31 mouse cellular contexts compared by ENCODE assay signal in the genomic region with DNA sequence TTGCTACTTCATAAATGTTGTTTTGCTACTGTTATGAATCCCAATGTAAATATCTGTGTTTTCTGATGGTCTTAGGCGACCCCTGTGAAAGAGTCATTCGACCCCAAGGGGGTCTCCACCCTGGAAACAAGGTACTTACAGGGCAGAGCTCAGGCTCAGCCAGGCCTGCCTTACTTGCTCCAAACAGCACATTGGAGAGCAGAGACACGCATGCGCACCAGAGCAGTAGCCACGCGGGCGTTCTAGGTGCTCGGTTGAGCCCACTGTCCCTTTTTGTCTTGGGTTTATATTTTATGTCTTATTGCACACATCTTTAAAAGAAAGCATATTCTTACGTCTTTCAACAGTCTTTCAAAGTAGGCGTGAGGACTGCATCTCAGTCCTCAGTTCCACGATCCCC. TPM values are rescaled to one million over a fixed set of nuclear protein-coding genes. Genes with fewer than 3 reads are reported as not detected.
A peak's percentile ranks its signal among the peaks of the same experiment; 100 is the strongest.
DNase-seq lines count a peak whose midpoint lies in the region; ATAC-seq and TF ChIP-seq lines count a peak whose summit lies in the region.
"Had no signal": no experiment of that assay in that cellular context is flagged by ENCODE, and none has a peak within 500 bp of the region (broad histone marks: within the 10 kb centered on the region; RNA-seq: fewer than 3 reads in every experiment).

No protein-coding gene starts in this region.

- no peaks in the 10 kb centered on the region for H3K27me3 ChIP-seq in megakaryocyte, embryonic 14.5 days (replicated peaks)
- no peaks in the 10 kb centered on the region for H3K27me3 ChIP-seq in liver, embryonic 13.5 days
- H3K27me3 ChIP-seq: embryonic facial prominence, embryonic 12.5 days; kidney, embryonic 15.5 days; limb, embryonic 15.5 days; midbrain, embryonic 15.5 days; neural tube, embryonic 15.5 days had no signal

- peak overlapping the region; percentile 80 for H3K4me3 ChIP-seq in megakaryocyte, embryonic 14.5 days (replicated peaks)
- no peak overlapping the region for H3K4me3 ChIP-seq in liver, embryonic 13.5 days (replicated peaks)
- H3K4me3 ChIP-seq in macrophage (ENCODE audit: inconsistent target), result no peak overlapping the region
- H3K4me3 ChIP-seq in lung, adult 2 months (replicated peaks; ENCODE audit: extremely low read depth, low read depth, low read length), result no peak overlapping the region
- H3K4me3 ChIP-seq: embryonic facial prominence, embryonic 12.5 days; kidney, embryonic 15.5 days; limb, embryonic 10.5 days; limb, embryonic 15.5 days; midbrain, embryonic 10.5 days; midbrain, embryonic 15.5 days; neural tube, embryonic 15.5 days had no signal

- no peak for TF ChIP-seq POLR2A in lung, adult 2 months (IDR thresholded peaks at IDR 0.05; ENCODE audit: borderline replicate concordance, extremely low read depth, low read depth, low read length)

- no peak for ATAC-seq in megakaryocyte, adult 5-6 weeks (ENCODE audit: poor library complexity, severe bottlenecking)
- ATAC-seq in liver, embryonic 13.5 days (ENCODE audit: low read depth), result no peak
- ATAC-seq: forebrain, embryonic 14.5 days; intestine, postnatal 0 days; midbrain, embryonic 15.5 days had no signal

- 78% methylated on average over 11 of the region's 11 CpGs for WGBS in liver, embryonic 13.5 days (ENCODE audit: insufficient replicate concordance)
- WGBS in macrophage (ENCODE audit: missing documents), result 91% methylated on average over 11 of the region's 11 CpGs
- 90% methylated on average over 11 of the region's 11 CpGs for whole genome bisulfite sequencing in lung, adult 2 months

- peak overlapping the region; percentile 79 for H3K9ac ChIP-seq in liver, embryonic 13.5 days
- H3K9ac ChIP-seq: embryonic facial prominence, embryonic 12.5 days; hindbrain, embryonic 14.5 days; kidney, embryonic 15.5 days; limb, embryonic 15.5 days; midbrain, embryonic 15.5 days; neural tube, embryonic 15.5 days had no signal

- H3K9me3 ChIP-seq in megakaryocyte, embryonic 14.5 days, result no peaks in the 10 kb centered on the region
- H3K9me3 ChIP-seq in liver, embryonic 13.5 days (replicated peaks), result no peaks in the 10 kb centered on the region
- H3K9me3 ChIP-seq: embryonic facial prominence, embryonic 12.5 days; kidney, embryonic 15.5 days; limb, embryonic 10.5 days; limb, embryonic 15.5 days; midbrain, embryonic 10.5 days; midbrain, embryonic 15.5 days; neural tube, embryonic 15.5 days had no signal

- peaks cover 100% of the 10 kb centered on the region for H3K79me2 ChIP-seq in macrophage (ENCODE audit: inconsistent target)

- peaks cover 59% of the 10 kb centered on the region for H3K36me3 ChIP-seq in megakaryocyte, embryonic 14.5 days (replicated peaks; ENCODE audit: low read length)
- no peaks in the 10 kb centered on the region for H3K36me3 ChIP-seq in liver, embryonic 13.5 days
- no peaks in the 10 kb centered on the region for H3K36me3 ChIP-seq in macrophage (ENCODE audit: inconsistent target)
- H3K36me3 ChIP-seq: embryonic facial prominence, embryonic 12.5 days; kidney, embryonic 15.5 days; limb, embryonic 10.5 days; limb, embryonic 15.5 days; midbrain, embryonic 10.5 days; midbrain, embryonic 15.5 days; neural tube, embryonic 15.5 days had no signal

- H3K4me2 ChIP-seq in liver, embryonic 13.5 days, result peak overlapping the region; percentile 69; the same call in 1 of the 2 replicates
- H3K4me2 ChIP-seq: embryonic facial prominence, embryonic 12.5 days; heart, embryonic 11.5 days; hindbrain, embryonic 14.5 days; kidney, embryonic 15.5 days; limb, embryonic 15.5 days; midbrain, embryonic 15.5 days; neural tube, embryonic 15.5 days had no signal

- peak; percentile 67 for DNase-seq in ZHBTc4 (ENCODE audit: low read depth, low spot score)
- DNase-seq in liver, embryonic 13.5 days, result no peak
- DNase-seq in adrenal gland, postnatal 10 days, result no peak
- DNase-seq in lung, adult 2 months, result no peak
- DNase-seq: adrenal gland, postnatal 25 days; B cell, adult 2 months; cerebellum, adult 8-10 months; cerebellum, postnatal 36 days; gastrocnemius, postnatal 25 days; heart, adult 11 months; kidney, postnatal 25 days; lung, postnatal 4 days; retina, postnatal 1 day; right cerebral cortex, postnatal 25 days; thymus, adult 2 months; thymus, postnatal 4 days had no signal

- H3K27ac ChIP-seq in liver, embryonic 13.5 days, result peak overlapping the region; percentile 100
- peak overlapping the region; percentile 69 for H3K27ac ChIP-seq in macrophage
- H3K27ac ChIP-seq: embryonic facial prominence, embryonic 12.5 days; hindbrain, embryonic 14.5 days; kidney, embryonic 15.5 days; limb, embryonic 10.5 days; limb, embryonic 15.5 days; midbrain, embryonic 10.5 days; midbrain, embryonic 15.5 days; neural tube, embryonic 15.5 days; stomach, postnatal 0 days had no signal

- H3K4me1 ChIP-seq in megakaryocyte, embryonic 14.5 days, result peaks cover 99% of the 10 kb centered on the region
- peaks cover 97% of the 10 kb centered on the region for H3K4me1 ChIP-seq in liver, embryonic 13.5 days (replicated peaks)
- peaks cover 6% of the 10 kb centered on the region; the same call in 1 of the 2 replicates for H3K4me1 ChIP-seq in lung, adult 2 months (ENCODE audit: control insufficient read depth, insufficient read depth, low read length)
- H3K4me1 ChIP-seq: limb, embryonic 15.5 days had no signal

- no peak for TF ChIP-seq CTCF in lung, adult 2 months (IDR thresholded peaks at IDR 0.05; ENCODE audit: insufficient read depth, low read length)

RNA-seq across cellular contexts. Expression of gene Ptprj, which starts 22.1 kb away (rescaled TPM):
- polyA plus RNA-seq in megakaryocyte, embryonic 14.5 days (2012; ENCODE audit: insufficient read depth, low replicate concordance), result 2.2 and 8.7 TPM in 2 replicates
- total RNA-seq in megakaryocyte, adult 5-6 weeks (2015), result 103 and 104 TPM in 2 replicates
- 94.7 and 107 TPM in 2 replicates for total RNA-seq in megakaryocyte, adult 5-6 weeks (2017)
- 1.7 and 1.9 TPM in 2 replicates for polyA plus RNA-seq in liver, embryonic 13.5 days (2015; fragmentation: Nextera tagmentation; extraction: Ambion mirVana)
- total RNA-seq in macrophage (2018; cell fraction: chromatin; rRNA removed), result 100 to 1,000 TPM; 126 to 596 (median 231) TPM
- total RNA-seq in macrophage (2018; cell fraction: cytosol; rRNA removed), result 100 to 1,000 TPM; 160 to 376 (median 210) TPM
- total RNA-seq in macrophage (2018; cell fraction: nucleus; rRNA removed), result 100 to 1,000 TPM; 188 to 661 (median 403) TPM
- polyA plus RNA-seq in macrophage (2018), result 88.7 to 130 TPM (median 125 TPM) in 3 replicates
- total RNA-seq in adrenal gland, postnatal 10 days (2021), result 10 to 100 TPM; 20.9 to 23.2 TPM
- 10.1 and 16.0 TPM in 2 replicates for polyA plus RNA-seq in lung, adult 2 months (2012; rRNA removed)
